Mouse (Mus musculus) layer of hippocampus, postnatal 14 days (tissue): ENCODE data around the gene 2310061I04Rik. TPM values are rescaled to one million over a fixed set of nuclear protein-coding genes. Genes with fewer than 3 reads are reported as not detected.

ENCODE experiments used
- DNase-seq, 2 experiments: peaks; one replicate each; pipeline ENCODE4 v3.0.0; 2021 to 2022; ENCODE audit warnings: low spot score in 2 of 2, mixed read lengths in 1 of 2
- total RNA-seq, 2 experiments: library from RNA; stranded (reverse); gene quantifications; 2 replicates each; pipeline ENCODE4 v1.2.3; 2021

The 2310061I04Rik gene
- total RNA-seq, 2 experiments from 2014 or later = 61.8 to 71.4 TPM

- DNase-seq = peak; percentile 99 to 100
Measured at GRCm38 (mm10) chr17:35916297-35917142, 19.3 kb upstream of the 2310061I04Rik start, which contains the start of the genes Mrps18b and Ppp1r10. Gene Mrps18b (minus strand): TSS chr17:35916389. Gene Ppp1r10 (plus strand): TSS chr17:35916434.

- no peak for DNase-seq
Measured at GRCm38 (mm10) chr17:35915538-35916296, 18.5 kb upstream of the 2310061I04Rik start.

- no peak for DNase-seq
Measured at GRCm38 (mm10) chr17:35914975-35915374, 17.7 kb upstream of the 2310061I04Rik start.

GRCm38 (mm10) chr17:35909919-35910369, 12.7 kb upstream of the 2310061I04Rik start, which contains the start of gene Atat1:
Gene Atat1 (minus strand): TSS chr17:35910075.
- peak; percentile 92 to 95 for DNase-seq

- peak in 1 of 2 experiments; percentile 20 for DNase-seq
Measured at GRCm38 (mm10) chr17:35909186-35909918, 12.1 kb upstream of the 2310061I04Rik start.

GRCm38 (mm10) chr17:35907609-35908008, 10.4 kb upstream of the 2310061I04Rik start:
- DNase-seq = no peak

- no peak for DNase-seq
Measured at GRCm38 (mm10) chr17:35905587-35905986, 8.4 kb upstream of the 2310061I04Rik start.

GRCm38 (mm10) chr17:35903992-35904355, 6.7 kb upstream of the 2310061I04Rik start:
- no peak for DNase-seq

GRCm38 (mm10) chr17:35903343-35903991, 6.2 kb upstream of the 2310061I04Rik start:
- DNase-seq = no peak

- DNase-seq = no peak
Measured at GRCm38 (mm10) chr17:35900636-35901035, 3.4 kb upstream of the 2310061I04Rik start.

GRCm38 (mm10) chr17:35897644-35898573, 678 bp upstream of the 2310061I04Rik start:
- peak in 1 of 2 experiments; percentile 18 for DNase-seq

- no peak for DNase-seq
Measured at GRCm38 (mm10) chr17:35887725-35888124, 9.5 kb downstream of the 2310061I04Rik start.

- no peak for DNase-seq
Measured at GRCm38 (mm10) chr17:35883777-35884176, 13.5 kb downstream of the 2310061I04Rik start.

GRCm38 (mm10) chr17:35882924-35883323, 14.3 kb downstream of the 2310061I04Rik start:
- no peak for DNase-seq

GRCm38 (mm10) chr17:35879245-35880057, 17.8 kb downstream of the 2310061I04Rik start, which contains the start of gene Dhx16:
Gene Dhx16 (plus strand): TSS chr17:35879819.
- DNase-seq = peak; percentile 90 to 96

GRCm38 (mm10) chr17:35874721-35875120, 22.5 kb downstream of the 2310061I04Rik start:
- no peak for DNase-seq

GRCm38 (mm10) chr17:35873774-35874519, 23.3 kb downstream of the 2310061I04Rik start:
- DNase-seq = peak; percentile 84 to 86
